Mouse (Mus musculus) heart, postnatal 0 days (tissue): ENCODE measurements at regions not wholly inside any gene's neighbourhood (a gene's known extent, or its start where the extent isn't known, plus 50 kb on each side); places are given as distances from the start of the nearest gene placed in this dataset.

Experiments used
- CTCF ChIP-seq: IDR thresholded peaks from 2 replicates; pipeline ENCODE4 v1.5.1; 2016; ENCODE audit warnings: antibody characterized with exemption, control low read depth, low read depth
- EP300 ChIP-seq: IDR thresholded peaks from 2 replicates; pipeline ENCODE4 v1.6.1; 2016; ENCODE audit warnings: antibody characterized with exemption, low read depth

GRCm38 (mm10) chr2:21048226-21048625 is 79.5 kb upstream of the Arhgap21 start:
- TF ChIP-seq EP300 (no peak), CTCF (no peak)
